Mouse (Mus musculus) urinary bladder, adult 18-20 months (tissue): ENCODE data around the gene 1700056E22Rik.

Experiments
- DNase-seq, 2 experiments: peaks; one replicate each; pipeline ENCODE4 v3.0.0; 2022; ENCODE audit warnings: low spot score in 2 of 2, mixed read lengths in 2 of 2

Gene 1700056E22Rik

DNA sequence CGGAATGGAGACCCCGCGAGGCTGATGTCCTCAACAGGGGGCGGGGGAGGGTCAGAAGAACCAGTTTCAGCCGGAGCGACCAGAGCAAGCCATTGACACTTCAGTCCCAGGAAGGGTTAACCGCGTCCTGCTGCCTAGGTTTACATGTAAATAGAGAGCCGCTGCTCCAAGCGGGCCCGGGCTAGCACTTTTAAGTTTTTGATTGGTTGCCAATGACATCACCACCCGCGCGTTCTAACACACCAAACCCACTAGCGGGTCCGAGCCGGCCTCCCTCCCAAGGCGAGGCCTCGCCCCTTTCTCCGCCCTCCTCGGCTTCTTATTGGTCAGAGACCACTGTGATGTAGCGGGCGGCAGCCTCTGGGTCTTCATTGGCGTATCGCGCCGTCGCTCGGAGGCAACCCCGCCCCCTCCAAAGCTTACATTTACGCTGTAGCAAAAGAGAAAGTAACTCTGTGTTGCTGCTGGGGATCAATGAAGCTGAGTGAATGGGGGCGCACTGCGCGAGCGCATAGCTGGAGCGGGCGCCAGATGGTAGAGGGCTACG is at the start of gene 1700056E22Rik:
Gene 1700056E22Rik, minus strand, starts transcription at position 291 of the 547 bp plus-strand sequence.
- DNase-seq: peak; percentile 90 to 99

DNA sequence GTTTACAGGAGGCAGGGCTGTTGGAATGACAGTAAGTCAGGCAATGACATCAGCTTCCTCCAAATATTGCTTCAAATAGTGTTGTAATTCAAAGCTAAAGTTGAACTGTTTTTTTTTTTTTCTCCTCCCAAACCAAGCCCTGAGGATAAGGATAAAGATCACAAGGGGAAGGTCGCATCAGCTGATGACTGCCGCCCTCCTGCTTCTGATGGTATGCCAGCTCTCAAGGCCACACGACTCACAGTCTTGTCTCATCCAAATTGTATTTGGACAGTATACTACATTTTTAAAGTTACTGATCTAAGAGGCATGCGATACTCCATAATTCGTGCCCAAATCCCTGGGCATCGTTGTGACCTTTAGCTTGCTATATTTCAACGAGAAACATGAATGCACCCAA is 49.1 kb upstream of the 1700056E22Rik start:
- no peak for DNase-seq

DNA sequence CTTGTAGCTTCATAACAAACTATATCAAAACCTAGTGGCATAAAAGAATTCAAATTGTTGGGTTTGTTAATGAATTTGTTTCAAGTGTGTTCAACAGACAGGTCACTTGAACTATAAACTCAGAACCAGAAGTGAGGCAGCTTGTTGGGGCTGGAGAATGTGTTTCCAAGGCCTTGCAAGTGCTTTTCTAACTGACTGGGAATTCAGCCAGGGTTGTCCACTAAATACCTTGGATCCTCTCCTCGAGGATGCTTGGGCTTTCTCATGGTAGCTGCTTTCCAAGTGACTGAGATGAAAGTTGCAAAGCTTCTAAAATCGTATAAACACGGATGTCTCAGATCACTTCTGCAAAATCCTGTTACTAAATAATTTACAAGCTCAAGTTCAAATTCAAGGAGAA is 48.6 kb upstream of the 1700056E22Rik start:
- DNase-seq: no peak

DNA sequence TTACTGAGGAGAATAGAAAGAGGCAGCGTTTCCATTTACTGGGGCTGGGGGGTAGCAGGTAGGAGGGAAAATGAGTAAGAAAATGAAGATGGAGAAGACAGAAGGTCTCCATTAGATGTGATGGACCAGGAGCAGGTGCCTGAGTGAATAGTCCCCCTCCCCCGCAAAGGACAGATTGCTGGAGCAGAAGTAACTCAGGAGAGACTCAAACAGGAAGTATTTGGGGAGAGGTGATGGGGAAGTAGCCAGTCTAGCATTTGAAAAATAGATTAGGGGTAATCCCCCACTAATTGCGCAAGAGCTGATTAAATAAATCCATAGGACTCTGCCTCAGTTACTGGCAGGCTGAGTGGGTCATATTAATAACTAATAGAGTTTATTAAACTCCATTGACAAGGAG is 45.2 kb upstream of the 1700056E22Rik start:
- DNase-seq: no peak

DNA sequence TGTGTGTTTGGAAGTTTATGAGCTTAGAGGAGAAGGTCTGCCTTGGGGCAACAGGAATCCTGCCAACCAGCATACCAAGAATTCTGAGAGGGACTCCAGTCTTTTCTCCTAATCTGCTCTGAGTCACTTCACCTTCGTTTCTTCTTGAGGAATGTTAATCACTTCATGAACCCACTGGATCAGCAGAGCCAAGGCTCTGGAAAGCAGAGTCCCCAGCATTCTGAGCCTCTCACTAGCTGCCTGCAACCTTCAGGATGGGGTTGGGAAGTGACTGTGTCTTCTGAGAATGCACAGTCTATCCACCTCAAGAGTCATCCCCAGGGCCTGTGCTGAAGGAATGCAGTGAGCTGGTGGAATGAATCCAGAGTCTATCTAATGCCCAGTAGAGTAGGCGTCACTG is 42.7 kb upstream of the 1700056E22Rik start:
- DNase-seq: no peak

DNA sequence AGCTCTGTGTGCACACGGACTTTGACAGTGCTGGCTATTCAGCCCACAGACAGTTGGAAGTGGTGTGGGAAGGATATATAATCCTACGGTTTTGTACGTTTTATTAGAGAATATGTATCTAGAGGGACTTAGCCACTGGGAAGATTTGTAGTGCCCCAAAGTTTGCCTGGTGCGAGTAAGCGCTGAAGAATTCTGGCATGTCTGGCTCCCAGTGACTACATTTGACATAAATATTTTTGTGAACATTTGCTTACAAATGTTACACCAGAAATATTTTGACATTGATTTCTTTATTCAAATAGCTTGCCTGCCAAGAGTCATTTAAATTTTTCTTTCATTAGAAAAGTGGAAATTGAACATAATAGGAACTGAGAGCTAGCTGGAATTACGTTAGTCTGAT is 42.0 kb upstream of the 1700056E22Rik start:
- DNase-seq: no peak

DNA sequence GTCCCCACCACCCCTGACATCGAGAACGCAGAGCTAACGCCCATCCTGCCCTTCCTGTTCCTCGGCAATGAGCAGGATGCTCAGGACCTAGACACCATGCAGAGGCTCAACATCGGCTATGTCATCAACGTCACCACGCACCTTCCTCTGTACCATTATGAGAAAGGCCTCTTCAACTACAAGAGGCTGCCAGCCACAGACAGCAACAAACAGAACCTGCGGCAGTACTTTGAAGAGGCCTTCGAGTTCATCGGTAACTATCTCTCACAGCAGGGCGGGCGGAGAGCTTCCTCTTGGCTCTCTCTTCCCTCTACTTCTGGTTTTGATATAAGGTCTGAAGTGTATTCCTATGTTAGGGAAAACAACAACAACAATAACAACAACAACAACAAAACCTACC is 34.9 kb upstream of the 1700056E22Rik start:
- DNase-seq: no peak

DNA sequence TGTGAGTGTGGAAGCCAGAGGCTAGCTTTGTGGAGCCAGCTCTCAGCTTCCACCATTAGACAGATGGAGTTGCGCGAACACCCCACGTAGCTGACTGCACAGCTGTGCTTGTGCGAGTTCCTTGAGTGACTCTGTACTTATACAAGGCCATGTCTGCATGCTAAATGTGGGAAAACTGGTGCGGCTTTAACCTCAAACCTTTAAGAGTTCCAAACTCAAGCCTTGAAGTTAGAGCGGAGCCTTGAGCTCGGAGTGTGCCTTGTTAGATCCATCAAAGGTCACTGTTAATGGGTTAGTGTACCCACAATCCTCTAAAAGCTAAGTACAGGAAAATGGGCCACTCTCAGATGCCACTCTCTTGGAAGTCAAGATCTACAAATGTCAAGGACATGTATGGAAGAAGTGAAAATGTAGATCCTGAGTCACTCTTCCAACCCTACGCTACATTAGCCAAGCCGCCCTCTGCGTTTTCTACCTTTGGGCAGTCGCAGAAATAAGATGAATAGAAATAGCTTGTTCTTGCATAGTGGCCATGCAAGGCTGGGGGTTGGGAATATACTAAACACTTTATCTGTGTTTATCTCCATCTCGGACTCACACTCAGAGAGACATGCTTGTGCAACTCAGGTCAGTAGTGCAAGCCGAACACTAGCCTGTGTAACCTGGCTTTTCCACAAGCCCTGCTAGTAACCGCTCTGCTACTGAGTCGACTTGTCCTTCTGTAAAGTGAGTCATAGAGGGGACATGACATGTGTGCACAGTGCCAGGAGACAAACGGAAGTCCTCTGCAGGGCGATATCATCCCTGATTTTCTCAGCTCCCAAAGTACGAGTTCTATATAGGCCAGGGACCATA is 33.8 kb upstream of the 1700056E22Rik start:
- DNase-seq: no peak

DNA sequence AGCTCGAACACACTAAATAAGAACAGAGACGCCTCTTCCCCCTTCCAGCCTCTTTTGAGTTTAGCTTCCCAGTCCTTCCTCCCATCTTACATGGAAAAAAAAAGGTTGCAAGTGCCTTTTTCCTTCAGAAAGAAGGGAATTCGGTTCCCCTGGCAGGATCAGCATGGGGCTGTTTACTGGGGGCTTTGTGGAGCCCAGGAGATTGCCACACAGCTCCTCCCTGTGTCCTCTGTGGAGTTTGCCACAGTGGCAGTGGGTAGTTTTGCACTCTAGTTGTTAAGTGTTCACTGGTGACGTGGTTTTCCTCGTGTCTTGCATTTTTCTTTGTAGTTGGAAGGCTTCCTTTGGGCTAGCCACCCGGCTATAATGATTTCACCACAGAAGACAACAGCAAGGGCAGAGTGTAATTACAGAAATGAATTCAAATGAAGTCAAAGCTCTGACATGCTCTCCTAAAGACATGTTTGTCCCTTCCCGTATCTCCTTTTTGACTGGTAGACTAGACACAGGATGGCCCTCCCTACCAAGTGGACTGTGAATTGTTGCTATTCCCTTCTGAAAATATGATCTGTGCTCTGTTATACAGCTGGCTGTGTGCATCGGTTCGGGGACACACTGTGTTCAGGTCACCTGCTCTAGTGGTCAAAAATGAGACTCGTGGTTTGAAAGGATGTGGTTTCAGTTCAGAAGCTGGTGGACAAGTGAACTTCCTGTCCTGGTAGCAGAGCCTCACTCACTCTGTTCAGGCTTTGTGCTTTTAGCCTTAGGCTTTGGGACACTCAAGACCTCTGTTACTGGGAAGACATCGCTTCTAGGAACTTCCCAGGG is 32.6 kb upstream of the 1700056E22Rik start:
- no peak for DNase-seq

DNA sequence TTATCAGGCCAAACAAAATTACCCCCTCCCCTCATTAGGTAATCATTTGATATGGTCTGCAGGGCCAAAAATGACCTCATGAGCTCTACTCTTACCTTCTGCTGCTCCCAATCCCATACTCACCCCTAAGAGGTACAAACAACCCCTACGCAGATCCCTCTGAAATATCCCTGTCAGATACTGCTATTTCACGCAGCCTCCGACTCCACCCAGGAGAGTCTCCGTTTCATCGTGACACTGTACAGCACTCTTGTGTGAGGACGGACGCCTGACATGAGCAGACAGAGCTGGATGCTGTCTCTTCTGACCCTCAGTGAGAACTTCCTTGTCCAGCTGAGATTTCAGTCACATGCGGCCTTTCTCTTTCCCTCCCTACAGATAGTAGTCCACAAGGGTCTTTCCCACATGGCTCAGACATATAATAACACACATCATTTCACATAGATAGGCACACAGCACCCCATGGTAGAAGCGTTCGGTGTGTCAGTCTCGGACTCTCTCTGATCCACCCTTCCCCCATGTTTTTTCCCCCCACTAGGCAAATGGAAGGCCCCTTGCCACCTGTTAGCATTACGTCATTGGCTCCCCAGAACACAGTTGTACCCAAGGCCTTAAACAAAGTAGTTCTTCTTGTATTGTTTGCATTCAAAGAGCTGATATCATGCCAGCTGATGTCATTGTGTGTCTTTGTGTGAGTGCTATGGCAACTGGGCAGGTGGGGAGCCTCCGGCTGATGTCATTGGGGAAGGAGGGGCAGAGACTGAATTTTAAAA is 31.7 kb upstream of the 1700056E22Rik start:
- no peak for DNase-seq

DNA sequence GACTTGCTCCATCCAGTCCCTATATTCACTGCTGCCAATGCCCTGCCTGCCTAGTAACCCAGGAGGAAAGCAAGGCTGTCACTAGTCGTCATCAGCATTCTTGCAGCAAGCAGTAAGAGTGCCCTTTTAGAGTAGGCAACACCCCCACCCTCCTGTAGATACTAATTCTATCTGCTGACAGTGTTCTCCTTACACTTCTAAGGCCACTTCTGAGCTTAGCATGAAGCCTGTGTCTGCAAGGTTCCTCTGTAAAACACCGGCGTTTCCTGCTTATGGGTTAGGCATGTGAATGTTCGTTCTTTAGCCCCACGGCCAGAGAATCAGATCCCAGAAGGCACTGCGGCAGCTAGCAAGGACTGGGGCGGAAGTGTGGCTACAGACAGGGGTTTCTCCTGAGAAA is 30.2 kb upstream of the 1700056E22Rik start:
- DNase-seq: no peak

DNA sequence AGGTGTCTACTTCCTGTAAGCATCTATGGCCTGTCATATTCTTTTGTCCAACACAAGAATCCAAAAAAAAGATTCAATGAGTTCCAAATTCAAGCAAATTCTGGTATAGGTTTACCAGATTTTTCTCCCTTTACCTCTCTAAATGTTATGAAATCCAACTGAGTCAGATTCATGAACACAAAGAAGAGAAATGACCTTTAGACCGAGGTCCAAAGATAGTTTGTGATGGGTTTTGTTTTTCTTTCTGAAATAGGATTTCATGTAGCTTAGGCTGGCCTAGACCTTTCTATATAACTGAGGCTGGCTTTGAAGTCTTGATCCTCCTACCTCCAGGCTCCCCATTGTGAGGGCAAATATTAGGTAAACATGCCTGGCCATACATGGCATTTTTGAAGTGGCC is 27.8 kb upstream of the 1700056E22Rik start:
- no peak for DNase-seq

DNA sequence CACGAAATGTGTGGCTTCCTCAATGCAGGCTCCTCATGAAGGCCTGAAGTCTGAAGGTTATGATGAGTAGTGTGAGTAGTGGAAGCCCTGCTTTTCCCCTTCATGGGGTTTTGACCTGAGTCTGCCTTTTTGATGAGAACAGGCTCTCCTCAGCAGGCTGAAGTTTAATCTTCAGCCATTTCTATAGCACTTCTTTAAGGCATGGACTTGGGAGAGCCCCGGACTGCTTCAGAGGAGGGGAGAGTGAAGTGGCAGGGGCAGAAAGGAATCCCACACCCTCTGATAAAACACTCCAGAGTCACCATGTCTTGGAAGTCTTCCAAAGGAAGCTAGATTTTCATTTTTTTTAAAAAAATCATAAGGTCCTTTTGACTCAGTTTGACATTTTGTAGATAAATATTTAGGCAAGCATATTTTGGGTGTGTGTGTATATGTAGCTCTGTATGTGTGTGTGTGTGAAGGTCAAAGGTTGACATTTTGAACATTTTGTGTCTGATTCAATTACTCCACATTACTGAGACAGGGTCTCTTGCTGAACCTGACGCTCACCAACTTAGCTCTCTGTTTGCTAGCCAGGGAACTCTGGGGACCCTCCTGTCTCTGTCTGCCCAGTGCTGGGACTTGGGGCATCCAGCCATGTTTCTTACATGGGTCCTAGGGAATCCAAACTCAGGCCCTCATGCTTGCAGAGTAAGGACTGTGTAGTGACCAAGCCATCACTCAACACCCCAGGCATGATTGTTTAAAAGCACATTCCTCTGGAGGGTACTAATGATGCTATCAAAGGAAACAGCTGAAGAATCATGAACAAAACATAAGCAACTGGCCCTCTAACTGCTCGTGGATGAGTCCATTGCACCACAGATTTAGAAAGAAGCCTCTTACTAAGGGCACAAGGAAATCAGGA is 27.0 kb upstream of the 1700056E22Rik start:
- no peak for DNase-seq

DNA sequence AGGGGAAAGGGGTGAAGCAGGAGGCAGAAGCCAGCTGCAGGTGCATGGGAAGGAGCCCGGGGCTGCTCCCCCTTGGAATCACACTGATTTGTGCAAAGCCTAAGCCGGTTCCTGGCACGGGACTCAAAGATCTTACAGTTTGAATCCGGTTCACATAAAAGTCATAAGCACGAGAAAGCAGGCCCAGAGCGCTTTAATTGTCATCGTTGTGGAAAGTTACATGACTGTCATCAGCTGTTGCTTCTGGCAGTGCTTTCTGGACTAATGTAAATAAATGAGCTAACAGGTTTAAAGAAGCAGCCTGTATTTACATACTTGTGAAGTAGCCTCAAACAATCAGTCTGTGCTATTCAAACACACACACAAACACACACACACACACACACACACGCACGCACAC is 26.3 kb upstream of the 1700056E22Rik start:
- DNase-seq: peak in 1 of 2 experiments; percentile 64

DNA sequence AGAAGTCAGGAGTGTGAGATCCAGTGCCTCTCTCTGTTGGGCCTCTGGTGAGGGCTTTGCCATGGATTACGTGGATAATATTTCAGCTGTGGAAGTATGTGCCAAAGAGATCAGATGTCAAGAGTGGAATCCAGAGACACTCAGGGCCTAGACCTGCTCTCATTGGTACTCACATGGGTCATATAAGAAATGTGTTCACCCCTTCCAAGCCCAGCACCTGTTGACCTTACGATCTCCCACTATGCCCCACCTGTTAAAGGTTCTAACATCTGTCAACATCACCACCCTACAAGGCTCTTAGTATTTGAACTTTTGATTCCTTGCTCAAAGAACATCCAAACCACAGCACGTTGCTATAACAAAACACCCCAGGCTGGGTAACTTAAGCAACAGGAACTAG is 25.7 kb upstream of the 1700056E22Rik start:
- no peak for DNase-seq

DNA sequence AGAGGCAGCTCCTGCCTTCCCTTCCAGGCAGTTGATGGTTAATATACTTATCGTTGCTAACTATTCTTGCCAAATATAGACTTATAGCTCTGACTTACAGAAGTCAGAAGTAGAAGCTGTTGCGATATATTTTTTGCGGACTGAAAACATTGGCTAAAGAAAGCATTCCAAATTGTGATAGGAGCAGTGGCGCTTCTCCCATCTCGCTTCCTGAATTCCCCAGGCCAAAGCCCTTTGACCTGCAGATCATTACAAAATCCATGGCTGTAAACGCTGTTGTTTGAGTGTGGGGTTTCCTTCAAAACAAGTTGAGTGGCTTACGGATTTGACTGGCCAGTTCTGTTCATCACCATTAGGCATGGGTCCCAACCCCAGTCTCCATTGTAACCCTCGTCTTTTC is 24.1 kb upstream of the 1700056E22Rik start:
- DNase-seq: no peak

DNA sequence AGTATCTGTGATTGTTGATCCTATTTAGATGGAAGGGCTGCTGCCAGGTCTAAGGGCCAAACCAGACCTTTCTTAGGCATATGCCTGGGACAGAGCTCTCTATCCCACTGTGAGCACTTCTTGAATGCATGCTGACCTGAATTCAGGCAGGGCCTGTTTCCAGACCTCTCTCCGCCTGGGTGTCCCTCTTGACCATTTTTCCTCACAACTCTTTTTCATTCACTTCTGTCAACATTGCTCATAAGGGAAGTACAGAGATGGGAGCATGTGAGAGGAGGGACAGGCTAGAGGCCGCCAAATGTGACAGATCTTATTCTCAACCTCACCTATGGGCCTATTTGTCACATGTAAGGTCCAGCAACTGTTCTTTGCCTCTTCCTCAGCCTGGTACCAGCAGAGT is 20.1 kb upstream of the 1700056E22Rik start:
- no peak for DNase-seq

DNA sequence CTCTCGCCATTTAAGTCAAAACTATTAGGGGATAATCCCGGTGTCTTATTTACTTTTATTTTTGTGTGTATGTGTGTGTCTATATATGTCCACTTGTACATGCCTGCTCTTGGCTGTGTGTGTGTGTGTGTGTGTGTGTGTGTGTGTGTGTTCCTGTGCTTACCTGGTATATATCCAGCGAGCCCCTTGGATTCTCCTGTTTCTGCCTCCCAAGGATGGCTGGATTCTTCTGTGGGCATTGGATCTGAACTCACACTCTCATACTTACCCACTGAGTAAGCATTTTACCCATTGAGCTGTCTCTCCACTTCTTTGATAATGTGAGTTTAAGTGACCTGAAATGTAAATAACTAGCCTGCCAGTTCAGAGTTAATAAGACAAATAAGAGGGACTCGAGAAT is 19.6 kb upstream of the 1700056E22Rik start:
- DNase-seq: no peak

DNA sequence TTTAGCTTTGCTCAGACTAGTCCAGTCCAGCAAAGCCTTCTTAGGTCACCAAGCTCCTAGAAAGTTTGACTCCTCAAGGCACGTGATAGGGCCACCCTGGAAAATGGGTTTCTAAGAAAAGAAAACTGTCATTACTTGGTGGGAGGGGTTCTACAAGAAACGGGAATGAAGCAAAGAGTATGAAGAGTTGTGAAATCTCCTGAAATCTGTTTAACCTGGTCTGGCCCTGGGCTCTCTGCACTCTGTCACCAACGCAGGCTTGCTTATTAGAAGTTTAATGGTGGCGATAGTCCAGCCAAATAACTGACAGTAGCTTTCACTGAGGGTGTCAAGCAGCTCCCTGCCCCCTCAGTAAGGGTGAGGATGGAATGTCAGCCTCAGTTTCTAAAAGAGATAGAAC is 19.0 kb upstream of the 1700056E22Rik start:
- no peak for DNase-seq

DNA sequence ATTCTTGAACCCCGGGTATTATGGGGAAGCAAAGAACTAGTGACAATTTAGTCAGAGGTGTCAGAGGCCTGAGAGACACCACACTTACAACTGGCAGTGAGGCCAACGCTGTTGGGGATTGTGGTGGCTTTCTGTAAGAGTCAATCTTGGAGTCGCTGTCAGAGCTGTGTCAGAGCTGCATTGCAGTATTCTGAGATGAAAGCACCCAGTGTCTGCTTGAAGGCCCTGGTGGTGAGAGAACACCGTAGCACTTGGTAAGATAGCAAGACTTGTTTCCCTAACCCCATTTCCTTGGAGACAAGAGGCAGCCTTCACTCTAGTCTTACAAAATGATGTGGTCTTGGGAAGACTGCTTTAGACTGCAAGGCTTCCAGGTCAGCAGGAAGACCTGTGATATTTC is 18.2 kb upstream of the 1700056E22Rik start:
- DNase-seq: no peak

DNA sequence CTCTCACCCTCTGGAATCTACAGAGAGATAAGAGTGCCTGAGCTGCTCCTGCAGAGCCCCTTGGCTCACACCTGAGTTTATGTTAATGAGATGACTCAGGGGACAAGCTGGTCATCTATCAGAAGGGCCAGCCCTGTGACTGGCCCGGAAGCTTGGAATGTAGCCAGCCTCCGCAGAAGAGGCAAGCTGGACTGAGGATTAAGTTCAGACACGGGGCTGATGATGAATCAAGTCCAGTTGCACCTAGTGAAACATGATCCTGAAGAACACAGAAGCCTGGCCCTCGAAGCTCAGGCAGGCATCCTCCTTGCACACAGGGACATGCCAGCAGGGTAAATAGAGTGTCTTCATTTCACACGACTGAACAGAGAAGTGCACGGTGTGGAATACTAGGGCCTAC is 17.7 kb upstream of the 1700056E22Rik start:
- peak in 1 of 2 experiments; percentile 49 for DNase-seq
